Mouse (Mus musculus) layer of hippocampus, postnatal 36 days (tissue): Measurements from ENCODE around the gene Tmem150a. TPM values are rescaled to one million over a fixed set of nuclear protein-coding genes. Genes with fewer than 3 reads are reported as not detected.

ENCODE experiments used
- DNase-seq, 2 experiments: peaks; one replicate each; pipeline ENCODE4 v3.0.0; 2022
- total RNA-seq, 2 experiments: library from RNA; stranded (reverse); gene quantifications; 2 replicates each; pipeline ENCODE4 v1.2.3; 2021

The Tmem150a gene
- total RNA-seq, 2 experiments from 2014 or later, result 8.1 to 10.5 TPM

- DNase-seq, result no peak
Measured at GRCm38 (mm10) chr6:72405356-72405755, 50.1 kb downstream of the Tmem150a start.

- DNase-seq, result peak; percentile 71 to 76
Measured at GRCm38 (mm10) chr6:72407119-72407518, 51.9 kb downstream of the Tmem150a start.

Other genes starting within 250 kb of the Tmem150a start
- gene Atoh8, start 119.9 kb upstream of the Tmem150a start, total RNA-seq, result 1 to 10 TPM; 2.2 to 3.4 TPM
- not detected for gene Sftpb, start 50.8 kb upstream of the Tmem150a start, total RNA-seq
- 10 to 100 TPM; 31.3 to 35.8 TPM for gene Usp39, start 10.3 kb upstream of the Tmem150a start, total RNA-seq
- 10 to 100 TPM; 16.9 to 17.2 TPM for gene 0610030E20Rik, start 8.1 kb upstream of the Tmem150a start, total RNA-seq
- gene Rnf181, start 11.5 kb downstream of the Tmem150a start, total RNA-seq, result 10 to 100 TPM; 77.6 to 85.2 TPM
- gene Vamp5, start 25.0 kb downstream of the Tmem150a start, total RNA-seq, result 1 to 10 TPM; 4.4 to 5.3 TPM
- gene Vamp8, start 35.3 kb downstream of the Tmem150a start, total RNA-seq, result 10 to 100 TPM; 14.7 to 17.3 TPM
- gene Ggcx, start 58.9 kb downstream of the Tmem150a start, total RNA-seq, result 10 to 100 TPM; 22.6 to 24.0 TPM
- 100 to 1,000 TPM; 186 to 194 TPM for gene Mat2a, start 84.1 kb downstream of the Tmem150a start, total RNA-seq
- under 1 TPM; 0.40 to 0.45 TPM for gene Sh2d6, start 166.3 kb downstream of the Tmem150a start, total RNA-seq
- gene Capg, start 188.9 kb downstream of the Tmem150a start, total RNA-seq, result 1 to 10 TPM; 2.3 to 2.9 TPM
- gene Elmod3, start 243.0 kb downstream of the Tmem150a start, total RNA-seq, result 10 to 100 TPM; 20.3 to 22.3 TPM
- gene Retsat, start 243.0 kb downstream of the Tmem150a start, total RNA-seq, result 10 to 100 TPM; 54.3 to 55.6 TPM